Mouse (Mus musculus): Measurements from ENCODE around the gene Sgpl1.

DNA sequence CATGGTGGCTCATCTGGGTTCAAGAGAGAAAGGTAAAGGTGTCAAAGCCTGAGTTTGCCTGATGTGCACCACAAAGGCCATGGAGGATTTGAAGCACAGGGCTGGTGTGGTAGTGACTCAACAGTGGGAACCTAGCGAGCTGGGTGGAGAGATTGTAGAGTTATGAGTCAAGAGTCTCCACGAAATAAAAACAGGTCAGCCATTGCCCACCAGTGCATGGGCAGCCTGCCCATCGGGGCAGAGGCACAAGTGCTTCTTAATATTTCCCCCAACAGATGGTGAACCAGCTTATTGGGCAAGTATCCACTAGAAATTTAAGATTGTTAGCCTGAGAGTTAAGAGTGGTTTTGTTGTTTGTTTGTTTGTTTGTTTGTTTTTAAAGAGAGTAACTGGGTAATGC lies 16.5 kb downstream of the Sgpl1 start:
- TF ChIP-seq CTCF (IDR thresholded peaks at IDR 0.05; ENCODE audit: low read depth) (no peak), EP300 (IDR thresholded peaks at IDR 0.05; ENCODE audit: low read depth) (no peak)
